Mouse (Mus musculus): ENCODE data around the gene Rnase4.
"Not testable (repeated sequence)": the region's sequence is repeated elsewhere in the genome, so short reads cannot be mapped to it uniquely, and the experiment has no call there.

DNA sequence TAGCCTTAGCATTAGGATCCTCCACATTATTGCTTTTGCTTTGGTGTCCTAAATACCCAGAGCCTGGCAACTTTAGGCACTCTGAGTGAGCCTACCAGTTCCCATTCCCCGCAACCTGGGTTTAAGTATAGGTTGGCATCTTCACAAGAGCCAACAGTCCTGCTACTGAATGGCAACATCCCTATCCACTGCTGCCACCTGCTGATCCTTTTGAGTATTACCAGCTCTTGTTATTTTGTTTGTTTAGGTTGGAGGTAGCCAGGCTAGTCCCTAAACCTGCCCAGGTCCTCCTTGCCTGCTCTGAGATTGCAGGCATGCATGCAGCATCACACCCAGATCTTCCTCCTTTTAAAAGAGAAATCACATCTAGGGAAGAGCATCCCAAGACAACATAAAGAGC is 7.4 kb downstream of the Rnase4 start:
- TF ChIP-seq POLR2A (IDR thresholded peaks at IDR 0.05; ENCODE audit: control insufficient read depth, low read depth, low read length); CTCF (IDR thresholded peaks at IDR 0.05; ENCODE audit: control insufficient read depth, insufficient read depth, insufficient replicate concordance, low read depth, low read length): not testable (repeated sequence)
